Comparison of ENCODE assay signal across 27 mouse cellular contexts in the genomic region with DNA sequence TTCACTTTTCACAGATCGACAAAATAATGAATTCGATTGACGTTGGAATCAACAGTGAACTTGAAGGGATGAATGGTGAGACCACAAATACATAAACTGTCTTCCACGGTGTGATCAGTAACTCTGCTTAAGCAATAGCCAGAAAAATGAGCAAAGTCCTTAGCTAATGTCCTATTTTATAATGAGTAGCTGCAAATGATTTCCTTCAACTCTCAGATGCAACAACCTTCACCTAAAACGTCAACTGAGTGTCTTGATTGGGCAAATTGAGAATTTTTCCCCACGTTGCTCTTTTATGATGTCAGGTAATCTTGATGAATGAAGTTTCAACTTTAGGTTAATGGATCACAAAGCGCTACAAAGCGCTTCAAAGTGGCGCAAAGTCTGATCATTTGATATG.
"Had no signal": no experiment of that assay in that cellular context is flagged by ENCODE, and none has a peak within 500 bp of the region (broad histone marks: within the 10 kb centered on the region; RNA-seq: fewer than 3 reads in every experiment).

No protein-coding gene starts in this region.

- H3K36me3 ChIP-seq: embryonic facial prominence, embryonic 10.5 days; embryonic facial prominence, embryonic 12.5 days; embryonic facial prominence, embryonic 13.5 days; embryonic facial prominence, embryonic 15.5 days; forebrain, embryonic 10.5 days; forebrain, embryonic 12.5 days; forebrain, embryonic 15.5 days had no signal

- H3K4me3 ChIP-seq: embryonic facial prominence, embryonic 10.5 days; embryonic facial prominence, embryonic 12.5 days; embryonic facial prominence, embryonic 13.5 days; embryonic facial prominence, embryonic 15.5 days; erythroblast, embryonic 14.5 days; forebrain, embryonic 10.5 days; forebrain, embryonic 12.5 days; forebrain, embryonic 13.5 days; forebrain, embryonic 15.5 days; gastrocnemius, adult 2 months; heart, adult 2 months had no signal

- H3K27me3 ChIP-seq: embryonic facial prominence, embryonic 12.5 days; embryonic facial prominence, embryonic 13.5 days; embryonic facial prominence, embryonic 15.5 days; forebrain, embryonic 12.5 days; forebrain, embryonic 13.5 days; forebrain, embryonic 15.5 days had no signal

- DNase-seq: cerebellum, adult 2 months; cerebellum, adult 8-10 months; cerebellum, adult 9-10 months; cerebellum, adult 9-11 months; cerebellum, postnatal 10 days; cerebellum, postnatal 14 days; cerebellum, postnatal 25 days; cerebellum, postnatal 36 days; embryo, embryonic 11 days; forebrain, postnatal 0 days; gastrocnemius, adult 2 months; gastrocnemius, postnatal 10 days; gastrocnemius, postnatal 14 days; gastrocnemius, postnatal 25 days; gastrocnemius, postnatal 36 days; heart, adult 11 months; heart, adult 18-20 months; heart, adult 2 months had no signal

- H3K4me1 ChIP-seq: embryonic facial prominence, embryonic 10.5 days; embryonic facial prominence, embryonic 12.5 days; embryonic facial prominence, embryonic 13.5 days; embryonic facial prominence, embryonic 15.5 days; forebrain, embryonic 10.5 days; forebrain, embryonic 12.5 days; forebrain, embryonic 13.5 days; forebrain, embryonic 15.5 days had no signal

- H3K27ac ChIP-seq: embryonic facial prominence, embryonic 10.5 days; embryonic facial prominence, embryonic 12.5 days; embryonic facial prominence, embryonic 13.5 days; embryonic facial prominence, embryonic 15.5 days; forebrain, embryonic 10.5 days; forebrain, embryonic 12.5 days; forebrain, embryonic 13.5 days; forebrain, embryonic 15.5 days; gastrocnemius, adult 2 months; heart, adult 2 months had no signal
